Mouse (Mus musculus) naive thymus-derived CD4-positive, alpha-beta T cell, adult 2 months (primary cell): ENCODE results near the gene Cage1.

Experiments
- DNase-seq: peaks from one replicate; pipeline ENCODE4 v3.0.0-alpha.2; 2011; ENCODE audit warnings: low read depth

The Cage1 gene

DNA sequence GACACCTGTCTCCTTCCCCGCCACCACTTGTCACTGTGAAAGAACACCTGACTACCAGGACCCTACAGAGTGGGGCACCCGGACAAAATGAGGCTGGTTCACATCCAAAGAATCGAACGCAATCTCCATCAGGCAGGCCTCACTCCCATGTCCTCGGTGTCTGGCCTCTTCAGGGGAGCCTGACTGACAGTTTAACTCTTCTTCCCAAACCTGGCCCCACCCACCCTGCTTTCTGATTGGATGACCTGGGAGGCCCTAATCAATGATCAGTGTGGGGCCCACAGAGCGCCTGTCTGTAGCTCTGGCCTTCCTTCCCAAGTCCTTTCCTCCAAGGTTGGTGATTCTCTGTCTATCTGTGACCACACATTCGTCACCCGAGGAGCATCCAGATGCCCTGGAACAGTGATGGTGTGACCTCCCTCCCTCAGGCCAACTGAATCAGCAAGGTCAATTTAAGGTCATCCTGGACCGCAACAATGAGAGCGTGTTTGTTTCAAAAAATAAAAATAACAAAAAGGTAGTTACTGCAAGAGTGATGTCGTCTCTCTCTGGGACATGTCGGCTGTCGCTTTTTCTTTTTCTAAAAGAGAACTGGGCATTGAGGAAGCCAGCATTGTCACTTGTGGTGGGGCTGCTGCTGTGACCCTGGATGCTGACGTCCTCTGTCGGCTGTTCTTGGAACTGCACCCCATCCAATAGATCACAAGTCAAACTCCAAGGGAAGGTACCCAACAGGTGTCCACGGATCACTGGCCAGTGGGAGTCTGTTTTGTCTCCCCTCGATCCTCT, 71.5 kb downstream of the Cage1 start:
- DNase-seq = peak; percentile 18

DNA sequence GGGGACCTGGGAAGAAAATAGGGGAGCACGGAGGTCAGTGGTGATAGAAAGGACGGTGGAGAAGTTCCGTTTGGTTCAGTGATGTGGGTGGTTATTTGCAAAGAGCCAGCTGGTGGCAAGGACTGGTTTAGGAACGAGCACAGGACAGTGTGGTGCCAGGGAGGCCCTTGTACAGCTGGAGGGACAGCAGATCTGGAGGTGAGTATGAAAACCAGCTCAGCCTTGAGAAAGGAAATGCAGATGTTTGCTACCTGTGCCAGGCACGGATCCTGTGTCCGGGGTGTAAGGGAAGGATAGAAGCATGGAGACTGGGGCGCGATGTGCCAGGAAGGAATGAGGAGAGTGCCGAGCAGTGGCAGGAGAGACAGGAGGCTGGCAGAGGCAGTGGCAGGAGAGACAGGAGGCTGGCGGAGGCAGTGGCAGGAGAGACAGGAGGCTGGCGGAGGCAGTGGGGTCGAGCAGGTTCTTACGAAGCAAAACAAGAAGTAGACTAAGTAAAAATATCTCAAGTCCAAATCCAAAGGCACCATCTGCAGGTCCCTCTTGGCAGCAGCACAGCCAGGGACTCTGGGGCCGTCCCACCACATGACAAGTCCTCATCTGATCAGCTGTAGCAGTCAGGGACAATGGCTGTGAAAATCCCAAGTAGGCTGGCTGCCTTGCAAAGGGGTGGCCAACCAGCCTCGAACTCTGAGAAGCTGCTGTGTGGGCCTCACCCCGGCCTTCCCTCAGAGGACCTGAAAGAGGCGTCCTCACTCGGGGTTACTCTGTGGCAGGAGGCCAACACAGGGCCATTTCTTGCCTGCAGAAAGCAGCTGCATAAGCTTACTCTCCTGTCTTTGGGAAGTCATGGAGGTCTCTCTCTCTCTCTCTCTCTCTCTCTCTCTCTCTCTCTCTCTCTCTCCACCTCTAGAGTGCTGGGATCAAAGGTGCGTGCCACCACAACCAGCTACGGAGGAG, 72.5 kb downstream of the Cage1 start:
- DNase-seq = peak; percentile 14

- peak; percentile 85 for DNase-seq
Observed at GRCm38 (mm10) chr13:37963354-37964007, 73.4 kb downstream of the Cage1 start.

GRCm38 (mm10) chr13:37962541-37962940, 74.3 kb downstream of the Cage1 start:
- no peak for DNase-seq

DNA sequence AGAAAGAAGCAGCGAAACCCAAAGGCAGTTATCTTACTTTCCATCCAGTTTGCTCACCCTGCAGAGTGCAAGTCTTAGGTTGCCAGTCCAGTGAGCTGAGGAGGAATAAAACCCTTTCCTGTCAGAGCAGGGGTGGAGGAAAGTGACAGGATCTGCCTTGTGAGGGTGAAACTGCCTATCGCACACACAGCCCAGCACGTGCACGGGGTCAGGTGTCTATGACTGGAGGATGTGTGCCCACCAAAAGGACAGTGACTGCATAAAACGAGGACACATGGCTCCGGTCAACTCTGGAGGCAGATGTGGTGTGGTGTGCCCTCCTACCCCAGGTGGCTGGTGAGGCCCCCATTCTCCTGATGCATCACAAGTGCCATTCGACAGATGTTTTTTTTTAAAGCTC, 76.9 kb downstream of the Cage1 start:
- no peak for DNase-seq

DNA sequence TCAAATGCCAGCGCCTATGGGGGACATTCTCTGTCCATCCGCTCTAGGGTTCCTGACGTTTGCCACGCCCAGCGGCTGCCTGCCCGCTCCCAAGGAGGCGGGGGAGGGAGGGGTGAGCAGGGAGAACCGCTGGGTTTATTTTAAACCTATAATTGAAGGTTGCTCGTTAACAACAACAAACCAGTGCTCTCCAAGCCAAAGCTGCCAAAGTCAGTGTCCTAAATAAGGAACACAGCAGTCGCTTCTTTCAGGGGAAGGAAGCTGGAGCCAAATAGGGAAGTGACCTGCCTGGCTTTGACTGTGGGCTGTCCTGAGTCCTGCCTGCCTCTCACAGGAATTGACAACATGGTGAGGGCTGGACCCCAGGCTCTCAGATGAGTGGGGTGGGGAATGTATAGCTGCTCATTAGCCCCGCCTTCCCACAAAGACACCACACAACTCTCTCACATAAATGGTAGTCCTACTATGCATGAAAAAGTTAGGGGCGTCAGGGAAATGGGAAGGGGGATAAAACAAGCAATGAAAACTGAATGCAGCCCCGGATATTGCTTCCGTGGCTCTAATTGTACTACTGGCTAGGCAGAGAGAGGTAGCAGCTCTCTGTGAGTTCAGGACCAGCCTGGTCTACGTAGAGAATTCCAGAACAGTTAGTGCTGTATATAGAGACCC, 77.5 kb downstream of the Cage1 start:
- DNase-seq = no peak

DNA sequence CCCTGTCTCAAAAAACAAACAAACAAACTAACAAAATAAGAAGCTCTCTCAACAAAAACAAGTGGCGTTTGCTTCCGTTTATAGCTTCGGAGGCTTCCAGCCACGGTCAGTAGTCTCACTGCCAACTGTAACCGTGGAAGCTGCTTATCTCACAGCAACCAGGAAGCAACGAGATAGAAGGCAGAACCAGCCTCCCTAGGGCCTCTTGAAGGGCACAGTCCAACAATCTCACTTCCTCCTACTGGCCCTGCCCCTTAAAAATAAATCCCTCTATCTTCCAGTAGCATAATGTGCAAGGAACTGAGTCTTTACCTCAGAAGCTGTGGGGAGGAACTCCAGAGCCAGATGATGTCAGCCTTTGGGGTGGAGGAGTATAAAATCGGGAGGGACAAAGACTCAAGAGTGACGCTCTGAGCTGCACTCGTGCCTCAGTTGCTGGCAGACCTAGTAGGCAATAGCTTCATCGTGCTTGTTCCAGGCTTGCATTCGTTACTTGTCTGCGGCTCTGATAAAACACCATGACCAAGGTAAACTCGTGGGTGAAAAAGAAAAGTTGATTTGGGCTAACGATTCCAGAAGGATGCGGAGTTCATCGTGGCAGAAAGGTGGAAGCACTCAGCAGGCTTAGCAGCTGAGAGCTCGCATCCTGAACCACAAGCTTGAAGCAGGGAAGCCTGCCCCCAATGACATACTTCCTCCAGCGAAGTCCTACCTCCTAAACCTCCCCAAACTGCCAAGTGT, 78.2 kb downstream of the Cage1 start:
- no peak for DNase-seq
